Mouse (Mus musculus): ENCODE data around the gene Lbhd2.

GRCm38 (mm10) chr12:111377376-111377973, 29.1 kb upstream of the Lbhd2 start, which contains the start of gene Cdc42bpb:
- peak; percentile 85 for TF ChIP-seq POLR2A (IDR thresholded peaks at IDR 0.05; ENCODE audit: borderline replicate concordance, low read depth, low read length)
- TF ChIP-seq CTCF (IDR thresholded peaks at IDR 0.05; ENCODE audit: low read depth, low read length): no peak

All from bone marrow macrophage, adult 2 months (primary cell).